Mouse (Mus musculus): Measurements from ENCODE around the gene Acvrl1. TPM values are rescaled to one million over a fixed set of nuclear protein-coding genes. Genes with fewer than 3 reads are reported as not detected.

Gene Acvrl1
- polyA plus RNA-seq, 1 experiment from 2014 or later, result 3.2 TPM

- peaks cover 28% of the 10 kb centered on the region for H3K27me3 ChIP-seq (ENCODE audit: control insufficient read depth, insufficient read depth, low read depth, low read length)
- H3K36me3 ChIP-seq (ENCODE audit: control insufficient read depth, insufficient read depth), result no peaks in the 10 kb centered on the region
- H3K4me1 ChIP-seq (ENCODE audit: control insufficient read depth, low read depth, low read length), result no peaks in the 10 kb centered on the region
- no peak overlapping the region for H3K4me2 ChIP-seq (ENCODE audit: low read depth, low read length)
- H3K9me3 ChIP-seq (replicated peaks; ENCODE audit: control insufficient read depth, low read length), result no peaks in the 10 kb centered on the region
- no peak overlapping the region for H3K9ac ChIP-seq (ENCODE audit: low read depth, low read length)
- ATAC-seq (ENCODE audit: low read depth), result no peak
- H3K27ac ChIP-seq (ENCODE audit: low read length), result no peak overlapping the region
- 18% methylated on average over 15 of the region's 15 CpGs for WGBS (ENCODE audit: insufficient replicate concordance)
- no peak overlapping the region for H3K4me3 ChIP-seq (ENCODE audit: low read depth, low read length)
These were observed 5.8 kb downstream of the Acvrl1 start for GRCm38 (mm10) chr15:101133993-101134704.

DNA sequence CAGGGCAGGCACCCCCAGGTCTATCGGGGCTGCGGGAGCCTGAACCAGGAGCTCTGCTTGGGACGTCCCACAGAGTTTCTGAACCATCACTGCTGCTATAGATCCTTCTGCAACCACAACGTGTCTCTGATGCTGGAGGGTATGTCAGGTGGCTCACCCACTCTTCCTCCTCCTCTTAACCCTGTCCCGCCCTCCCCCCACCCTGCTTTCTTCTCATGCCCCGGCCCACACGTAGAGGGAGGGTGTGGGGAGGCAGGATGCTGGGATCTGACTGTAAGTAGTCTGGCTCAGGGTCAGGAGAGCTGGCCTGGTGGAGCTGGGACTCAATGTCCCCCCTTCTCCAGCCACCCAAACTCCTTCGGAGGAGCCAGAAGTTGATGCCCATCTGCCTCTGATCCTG, 7.1 kb downstream of the Acvrl1 start:
- H3K36me3 ChIP-seq (ENCODE audit: control insufficient read depth, insufficient read depth), result no peaks in the 10 kb centered on the region
- H3K4me3 ChIP-seq (ENCODE audit: low read depth, low read length), result no peak overlapping the region
- peaks cover 4% of the 10 kb centered on the region for H3K4me1 ChIP-seq (ENCODE audit: control insufficient read depth, low read depth, low read length)
- peaks cover 21% of the 10 kb centered on the region for H3K27me3 ChIP-seq (ENCODE audit: control insufficient read depth, insufficient read depth, low read depth, low read length)
- no peaks in the 10 kb centered on the region for H3K9me3 ChIP-seq (replicated peaks; ENCODE audit: control insufficient read depth, low read length)
- no peak for ATAC-seq (ENCODE audit: low read depth)
- WGBS (ENCODE audit: insufficient replicate concordance), result 49% methylated on average over 8 of the region's 8 CpGs
- H3K4me2 ChIP-seq (ENCODE audit: low read depth, low read length), result no peak overlapping the region
- H3K9ac ChIP-seq (ENCODE audit: low read depth, low read length), result no peak overlapping the region
- H3K27ac ChIP-seq (ENCODE audit: low read length), result no peak overlapping the region

- H3K27me3 ChIP-seq (ENCODE audit: control insufficient read depth, insufficient read depth, low read depth, low read length), result peaks cover 9% of the 10 kb centered on the region
- H3K4me1 ChIP-seq (ENCODE audit: control insufficient read depth, low read depth, low read length), result peaks cover 14% of the 10 kb centered on the region
- no peak overlapping the region for H3K4me2 ChIP-seq (ENCODE audit: low read depth, low read length)
- no peak overlapping the region for H3K27ac ChIP-seq (ENCODE audit: low read length)
- 71% methylated on average over 11 of the region's 11 CpGs for WGBS (ENCODE audit: insufficient replicate concordance)
- no peak for ATAC-seq (ENCODE audit: low read depth)
- H3K36me3 ChIP-seq (ENCODE audit: control insufficient read depth, insufficient read depth), result no peaks in the 10 kb centered on the region
- H3K9me3 ChIP-seq (replicated peaks; ENCODE audit: control insufficient read depth, low read length), result no peaks in the 10 kb centered on the region
- no peak overlapping the region for H3K9ac ChIP-seq (ENCODE audit: low read depth, low read length)
- H3K4me3 ChIP-seq (ENCODE audit: low read depth, low read length), result no peak overlapping the region
These were observed 9.1 kb downstream of the Acvrl1 start for GRCm38 (mm10) chr15:101137455-101137854.

GRCm38 (mm10) chr15:101138675-101139074, 10.4 kb downstream of the Acvrl1 start:
- Histone ChIP-seq H3K9ac (ENCODE audit: low read depth, low read length) (no peak overlapping the region), H3K4me1 (ENCODE audit: control insufficient read depth, low read depth, low read length) (peaks cover 14% of the 10 kb centered on the region), H3K27me3 (ENCODE audit: control insufficient read depth, insufficient read depth, low read depth, low read length) (peaks cover 6% of the 10 kb centered on the region; the same call in 1 of the 2 replicates), H3K27ac (ENCODE audit: low read length) (no peak overlapping the region), H3K4me3 (ENCODE audit: low read depth, low read length) (no peak overlapping the region), H3K9me3 (replicated peaks; ENCODE audit: control insufficient read depth, low read length) (no peaks in the 10 kb centered on the region), H3K36me3 (ENCODE audit: control insufficient read depth, insufficient read depth) (no peaks in the 10 kb centered on the region), H3K4me2 (ENCODE audit: low read depth, low read length) (no peak overlapping the region)
- 55% methylated on average over 3 of the region's 3 CpGs for WGBS (ENCODE audit: insufficient replicate concordance)
- no peak for ATAC-seq (ENCODE audit: low read depth)

- Histone ChIP-seq H3K9me3 (replicated peaks; ENCODE audit: control insufficient read depth, low read length) (no peaks in the 10 kb centered on the region), H3K27ac (ENCODE audit: low read length) (no peak overlapping the region), H3K9ac (ENCODE audit: low read depth, low read length) (no peak overlapping the region), H3K4me2 (ENCODE audit: low read depth, low read length) (no peak overlapping the region), H3K27me3 (ENCODE audit: control insufficient read depth, insufficient read depth, low read depth, low read length) (peaks cover 6% of the 10 kb centered on the region; the same call in 1 of the 2 replicates), H3K4me3 (ENCODE audit: low read depth, low read length) (no peak overlapping the region), H3K4me1 (ENCODE audit: control insufficient read depth, low read depth, low read length) (peaks cover 14% of the 10 kb centered on the region), H3K36me3 (ENCODE audit: control insufficient read depth, insufficient read depth) (no peaks in the 10 kb centered on the region)
- WGBS (ENCODE audit: insufficient replicate concordance), result 14% methylated on average over 12 of the region's 12 CpGs
- peak; percentile 22; the same call in 1 of the 2 replicates for ATAC-seq (ENCODE audit: low read depth)
These were observed 11.6 kb downstream of the Acvrl1 start for GRCm38 (mm10) chr15:101139885-101140284.

DNA sequence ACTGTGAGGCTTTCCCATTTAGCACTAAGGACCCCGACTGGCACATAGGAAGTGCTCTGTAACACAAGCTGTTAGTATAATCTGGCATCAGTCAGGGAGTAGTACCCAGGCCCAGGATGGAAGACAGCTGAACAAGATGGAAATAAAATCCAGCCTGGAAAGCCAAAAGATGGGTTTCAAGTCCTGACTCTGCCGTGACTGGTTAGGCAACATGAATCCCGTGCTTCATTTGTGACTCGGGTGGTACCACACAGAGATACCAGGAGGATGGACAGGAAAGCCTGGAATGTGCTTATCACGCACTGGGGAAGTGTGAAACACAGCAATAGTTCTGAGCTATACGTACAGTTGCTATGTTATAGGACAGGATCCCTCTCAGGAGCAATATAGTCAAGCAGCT, 12.3 kb downstream of the Acvrl1 start:
- H3K27me3 ChIP-seq (ENCODE audit: control insufficient read depth, insufficient read depth, low read depth, low read length), result peaks cover 6% of the 10 kb centered on the region; the same call in 1 of the 2 replicates
- no peak overlapping the region for H3K9ac ChIP-seq (ENCODE audit: low read depth, low read length)
- H3K4me2 ChIP-seq (ENCODE audit: low read depth, low read length), result no peak overlapping the region
- H3K4me3 ChIP-seq (ENCODE audit: low read depth, low read length), result no peak overlapping the region
- ATAC-seq (ENCODE audit: low read depth), result no peak
- peaks cover 17% of the 10 kb centered on the region for H3K4me1 ChIP-seq (ENCODE audit: control insufficient read depth, low read depth, low read length)
- H3K36me3 ChIP-seq (ENCODE audit: control insufficient read depth, insufficient read depth), result no peaks in the 10 kb centered on the region
- H3K27ac ChIP-seq (ENCODE audit: low read length), result no peak overlapping the region
- H3K9me3 ChIP-seq (replicated peaks; ENCODE audit: control insufficient read depth, low read length), result no peaks in the 10 kb centered on the region
- 38% methylated on average over 6 of the region's 6 CpGs for whole genome bisulfite sequencing (ENCODE audit: insufficient replicate concordance)

DNA sequence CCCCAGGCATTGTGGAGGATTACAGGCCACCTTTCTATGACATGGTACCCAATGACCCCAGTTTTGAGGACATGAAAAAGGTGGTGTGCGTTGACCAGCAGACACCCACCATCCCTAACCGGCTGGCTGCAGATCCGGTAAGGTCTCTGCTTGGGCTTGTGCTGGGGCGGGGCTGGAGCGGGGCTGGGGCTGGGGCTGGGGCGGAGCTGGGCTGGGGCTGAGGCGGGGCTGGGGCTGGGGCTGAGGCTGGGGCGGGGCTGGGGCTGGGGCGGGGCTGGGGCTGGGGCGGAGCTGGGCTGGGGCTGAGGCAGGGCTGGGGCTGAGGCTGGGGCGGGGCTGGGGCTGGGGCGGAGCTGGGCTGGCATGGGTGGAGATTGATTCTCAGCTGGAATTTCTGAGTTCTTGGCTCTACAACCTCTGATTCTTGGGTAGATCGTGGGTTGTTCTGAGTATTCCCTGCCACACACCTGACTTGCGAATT, 12.8 kb downstream of the Acvrl1 start:
- H3K27ac ChIP-seq (ENCODE audit: low read length), result no peak overlapping the region
- ATAC-seq (ENCODE audit: low read depth), result peak; percentile 75
- no peak overlapping the region for H3K4me2 ChIP-seq (ENCODE audit: low read depth, low read length)
- H3K9ac ChIP-seq (ENCODE audit: low read depth, low read length), result no peak overlapping the region
- no peaks in the 10 kb centered on the region for H3K9me3 ChIP-seq (replicated peaks; ENCODE audit: control insufficient read depth, low read length)
- H3K4me1 ChIP-seq (ENCODE audit: control insufficient read depth, low read depth, low read length), result peaks cover 19% of the 10 kb centered on the region
- H3K36me3 ChIP-seq (ENCODE audit: control insufficient read depth, insufficient read depth), result no peaks in the 10 kb centered on the region
- no peak overlapping the region for H3K4me3 ChIP-seq (ENCODE audit: low read depth, low read length)
- peaks cover 4% of the 10 kb centered on the region; the same call in 1 of the 2 replicates for H3K27me3 ChIP-seq (ENCODE audit: control insufficient read depth, insufficient read depth, low read depth, low read length)
- WGBS (ENCODE audit: insufficient replicate concordance), result 4% methylated on average over 10 of the region's 14 CpGs

- Histone ChIP-seq H3K4me1 (ENCODE audit: control insufficient read depth, low read depth, low read length) (peaks cover 24% of the 10 kb centered on the region), H3K4me3 (ENCODE audit: low read depth, low read length) (no peak overlapping the region)
These were observed 14.3 kb downstream of the Acvrl1 start for GRCm38 (mm10) chr15:101142672-101143071.

DNA sequence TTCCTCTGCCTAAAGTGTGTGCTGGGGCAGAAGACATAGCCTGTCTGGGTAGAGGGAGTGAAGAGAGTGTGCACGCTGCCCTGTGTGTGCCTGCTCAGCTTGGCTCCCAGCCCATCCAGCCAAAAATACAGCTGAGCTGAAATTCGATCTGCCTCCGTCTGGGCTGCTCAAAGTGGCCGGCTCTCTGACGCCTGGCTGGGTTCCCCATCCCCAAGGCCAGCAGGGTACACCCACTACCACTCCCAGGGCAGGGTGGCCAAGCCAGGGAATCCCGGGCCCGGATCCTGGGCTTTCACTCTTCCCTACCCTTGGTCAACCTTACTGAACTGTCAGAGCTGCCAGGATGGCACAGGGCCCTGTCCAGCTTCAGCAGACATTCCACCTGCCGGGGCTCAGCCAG, 15.2 kb downstream of the Acvrl1 start:
- 36% methylated on average over 8 of the region's 8 CpGs for WGBS (ENCODE audit: insufficient replicate concordance)
- Histone ChIP-seq H3K4me3 (ENCODE audit: low read depth, low read length) (no peak overlapping the region), H3K4me1 (ENCODE audit: control insufficient read depth, low read depth, low read length) (peaks cover 27% of the 10 kb centered on the region), H3K4me2 (ENCODE audit: low read depth, low read length) (no peak overlapping the region), H3K36me3 (ENCODE audit: control insufficient read depth, insufficient read depth) (no peaks in the 10 kb centered on the region), H3K9ac (ENCODE audit: low read depth, low read length) (no peak overlapping the region), H3K9me3 (replicated peaks; ENCODE audit: control insufficient read depth, low read length) (no peaks in the 10 kb centered on the region), H3K27me3 (ENCODE audit: control insufficient read depth, insufficient read depth, low read depth, low read length) (peaks cover 4% of the 10 kb centered on the region), H3K27ac (ENCODE audit: low read length) (no peak overlapping the region)
- no peak for ATAC-seq (ENCODE audit: low read depth)

More at GRCm38 (mm10) chr15:101142672-101143071, 14.3 kb downstream of the Acvrl1 start:
- no peaks in the 10 kb centered on the region for H3K9me3 ChIP-seq (replicated peaks; ENCODE audit: control insufficient read depth, low read length)
- H3K9ac ChIP-seq (ENCODE audit: low read depth, low read length), result no peak overlapping the region
- H3K4me2 ChIP-seq (ENCODE audit: low read depth, low read length), result no peak overlapping the region
- H3K36me3 ChIP-seq (ENCODE audit: control insufficient read depth, insufficient read depth), result no peaks in the 10 kb centered on the region
- peaks cover 4% of the 10 kb centered on the region for H3K27me3 ChIP-seq (ENCODE audit: control insufficient read depth, insufficient read depth, low read depth, low read length)
- no peak for ATAC-seq (ENCODE audit: low read depth)
- H3K27ac ChIP-seq (ENCODE audit: low read length), result no peak overlapping the region
- WGBS (ENCODE audit: insufficient replicate concordance), result 56% methylated on average over 8 of the region's 8 CpGs

Data from liver, embryonic 16.5 days (tissue).